ENCODE assay signal across 26 mouse cellular contexts in the genomic region with DNA sequence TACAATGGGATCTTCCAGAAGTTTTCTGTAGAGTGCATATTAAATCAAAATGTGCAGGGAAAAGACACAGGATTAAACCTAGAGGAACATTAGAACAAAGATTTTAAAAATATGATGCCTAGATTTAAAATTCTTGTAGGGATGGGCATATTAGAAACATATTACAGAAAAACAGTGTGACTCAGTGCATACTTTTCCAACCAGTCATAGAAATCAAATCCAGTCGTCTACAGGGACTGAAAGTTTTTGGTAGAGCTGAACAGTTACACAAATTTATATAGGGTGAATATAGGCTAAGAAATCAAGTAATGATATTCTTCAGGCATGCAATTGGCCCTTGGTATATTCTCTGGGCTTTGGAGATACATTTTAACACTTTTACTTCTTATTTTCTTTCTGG.
"Had no signal": no experiment of that assay in that cellular context is flagged by ENCODE, and none has a peak within 500 bp of the region (broad histone marks: within the 10 kb centered on the region; RNA-seq: fewer than 3 reads in every experiment).

No protein-coding gene starts in this region.

- H3K27me3 ChIP-seq: embryonic facial prominence, embryonic 12.5 days; embryonic facial prominence, embryonic 13.5 days; embryonic facial prominence, embryonic 15.5 days; forebrain, embryonic 12.5 days; forebrain, embryonic 13.5 days; forebrain, embryonic 15.5 days had no signal

- H3K27ac ChIP-seq: embryonic facial prominence, embryonic 10.5 days; embryonic facial prominence, embryonic 12.5 days; embryonic facial prominence, embryonic 13.5 days; embryonic facial prominence, embryonic 15.5 days; forebrain, embryonic 10.5 days; forebrain, embryonic 12.5 days; forebrain, embryonic 13.5 days; forebrain, embryonic 15.5 days; gastrocnemius, adult 2 months; heart, adult 2 months; heart, embryonic 10.5 days had no signal

- H3K36me3 ChIP-seq: embryonic facial prominence, embryonic 10.5 days; embryonic facial prominence, embryonic 12.5 days; embryonic facial prominence, embryonic 13.5 days; embryonic facial prominence, embryonic 15.5 days; forebrain, embryonic 10.5 days; forebrain, embryonic 12.5 days; forebrain, embryonic 15.5 days; heart, embryonic 10.5 days had no signal

- DNase-seq: cerebellum, postnatal 10 days; cerebellum, postnatal 14 days; cerebellum, postnatal 25 days; cerebellum, postnatal 36 days; embryo, embryonic 11 days; forebrain, postnatal 0 days; gastrocnemius, adult 2 months; gastrocnemius, postnatal 10 days; gastrocnemius, postnatal 14 days; gastrocnemius, postnatal 25 days; gastrocnemius, postnatal 36 days; heart, adult 11 months; heart, adult 18-20 months; heart, adult 2 months had no signal

- H3K9me3 ChIP-seq: embryonic facial prominence, embryonic 10.5 days; embryonic facial prominence, embryonic 12.5 days; embryonic facial prominence, embryonic 13.5 days; embryonic facial prominence, embryonic 15.5 days; forebrain, embryonic 10.5 days; forebrain, embryonic 12.5 days; forebrain, embryonic 13.5 days; forebrain, embryonic 15.5 days; heart, embryonic 10.5 days had no signal

- H3K4me2 ChIP-seq: embryonic facial prominence, embryonic 12.5 days; embryonic facial prominence, embryonic 13.5 days; embryonic facial prominence, embryonic 15.5 days; forebrain, embryonic 12.5 days; forebrain, embryonic 13.5 days; forebrain, embryonic 15.5 days had no signal

- H3K4me3 ChIP-seq: embryonic facial prominence, embryonic 10.5 days; embryonic facial prominence, embryonic 12.5 days; embryonic facial prominence, embryonic 13.5 days; embryonic facial prominence, embryonic 15.5 days; erythroblast, embryonic 14.5 days; forebrain, embryonic 10.5 days; forebrain, embryonic 12.5 days; forebrain, embryonic 13.5 days; forebrain, embryonic 15.5 days; gastrocnemius, adult 2 months; heart, adult 2 months; heart, embryonic 10.5 days had no signal

- ATAC-seq: forebrain, embryonic 13.5 days; forebrain, embryonic 14.5 days; forebrain, embryonic 15.5 days; forebrain, embryonic 16.5 days; forebrain, postnatal 0 days had no signal

- H3K9ac ChIP-seq: embryonic facial prominence, embryonic 12.5 days; embryonic facial prominence, embryonic 13.5 days; embryonic facial prominence, embryonic 15.5 days; forebrain, embryonic 12.5 days; forebrain, embryonic 13.5 days; forebrain, embryonic 15.5 days; forebrain, postnatal 0 days had no signal

- H3K4me1 ChIP-seq: embryonic facial prominence, embryonic 10.5 days; embryonic facial prominence, embryonic 12.5 days; embryonic facial prominence, embryonic 13.5 days; embryonic facial prominence, embryonic 15.5 days; forebrain, embryonic 10.5 days; forebrain, embryonic 12.5 days; forebrain, embryonic 13.5 days; forebrain, embryonic 15.5 days; heart, embryonic 10.5 days had no signal
